Mouse (Mus musculus): ENCODE measurements around the gene Atr. TPM values are rescaled to one million over a fixed set of nuclear protein-coding genes. Genes with fewer than 3 reads are reported as not detected.
"Not testable (repeated sequence)": the region's sequence is repeated elsewhere in the genome, so short reads cannot be mapped to it uniquely, and the experiment has no call there.

Gene Atr
- polyA plus RNA-seq, 1 experiment from 2014 or later: 21.9 TPM

- Histone ChIP-seq H3K27me3 (ENCODE audit: control insufficient read depth, insufficient read depth, low read length) (no peaks in the 10 kb centered on the region), H3K36me3 (ENCODE audit: control insufficient read depth, insufficient read depth, low read length) (no peaks in the 10 kb centered on the region), H3K4me2 (replicated peaks; ENCODE audit: low read depth, low read length) (no peak overlapping the region), H3K4me3 (ENCODE audit: low read depth, low read length) (no peak overlapping the region), H3K27ac (ENCODE audit: low read depth, low read length) (no peak overlapping the region), H3K4me1 (replicated peaks; ENCODE audit: control insufficient read depth, insufficient read depth, low read length) (no peaks in the 10 kb centered on the region), H3K9me3 (ENCODE audit: control insufficient read depth, low read length) (no peaks in the 10 kb centered on the region), H3K9ac (ENCODE audit: low read depth, low read length) (no peak overlapping the region)
- ATAC-seq (ENCODE audit: low FRiP score) (no peak), DNase-seq (ENCODE audit: low spot score) (no peak)
- 98% methylated on average over 2 of the region's 2 CpGs for WGBS
These were observed 100.2 kb downstream of the Atr start for GRCm38 (mm10) chr9:95957611-95958010.

DNA sequence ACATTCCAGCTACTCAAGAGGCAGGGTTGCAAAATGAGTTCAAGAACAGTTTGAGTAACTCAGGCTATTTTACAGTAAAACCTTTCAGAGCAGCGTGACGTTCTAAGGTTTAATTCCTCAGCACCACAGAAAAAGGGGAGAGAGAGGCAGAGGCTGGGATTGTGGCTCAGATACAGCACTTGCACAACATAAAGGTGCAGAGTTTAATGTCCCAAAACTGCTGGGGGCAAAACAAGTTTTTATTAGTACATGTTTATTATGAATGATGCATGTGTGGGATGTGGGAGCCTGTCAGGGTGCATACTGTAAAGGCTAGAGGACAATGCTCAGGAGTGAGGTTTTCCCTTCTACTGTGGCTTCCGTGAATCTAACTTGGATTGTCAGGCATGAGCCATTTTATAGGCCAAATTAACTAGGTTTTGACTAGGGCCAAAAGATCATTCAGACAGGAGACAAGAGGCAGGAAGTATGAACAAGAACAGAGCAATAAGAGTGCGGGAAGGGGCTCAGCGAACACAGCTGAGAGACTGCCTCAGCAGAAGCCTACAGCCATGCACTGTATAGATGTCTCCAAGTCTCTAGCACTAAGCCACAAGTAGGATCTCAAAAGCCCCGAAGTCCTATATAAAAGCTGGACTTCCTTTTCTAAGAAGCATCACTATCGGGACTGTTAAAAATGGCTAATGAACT, 100.8 kb downstream of the Atr start:
- Histone ChIP-seq H3K4me1 (replicated peaks; ENCODE audit: control insufficient read depth, insufficient read depth, low read length) (no peaks in the 10 kb centered on the region), H3K4me3 (ENCODE audit: low read depth, low read length) (no peak overlapping the region), H3K9me3 (ENCODE audit: control insufficient read depth, low read length) (no peaks in the 10 kb centered on the region), H3K36me3 (ENCODE audit: control insufficient read depth, insufficient read depth, low read length) (no peaks in the 10 kb centered on the region), H3K4me2 (replicated peaks; ENCODE audit: low read depth, low read length) (no peak overlapping the region), H3K9ac (ENCODE audit: low read depth, low read length) (no peak overlapping the region), H3K27me3 (ENCODE audit: control insufficient read depth, insufficient read depth, low read length) (no peaks in the 10 kb centered on the region), H3K27ac (ENCODE audit: low read depth, low read length) (no peak overlapping the region)
- 93% methylated on average over 7 of the region's 7 CpGs for WGBS
- ATAC-seq (ENCODE audit: low FRiP score) (no peak), DNase-seq (ENCODE audit: low spot score) (no peak)

DNA sequence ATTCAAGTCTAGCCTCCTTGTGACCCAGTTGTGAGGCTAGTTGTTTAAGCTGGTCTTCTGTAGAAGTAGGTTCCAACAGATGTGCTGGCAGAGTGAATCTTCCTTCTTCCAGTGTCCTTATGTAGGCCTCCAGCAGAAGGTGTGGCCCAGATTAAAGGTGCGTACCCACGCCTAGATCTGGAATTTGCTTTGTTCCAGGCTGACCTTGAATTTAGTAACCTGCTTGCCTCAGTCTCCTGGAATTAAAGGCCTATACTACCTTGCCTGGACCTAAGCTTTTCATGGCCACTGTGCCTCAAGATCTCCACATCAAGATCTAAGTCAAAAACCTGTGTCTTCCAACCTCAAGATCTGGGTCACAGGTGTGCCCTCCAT, 101.3 kb downstream of the Atr start:
- not testable (repeated sequence) for H3K4me3 ChIP-seq (ENCODE audit: low read depth, low read length); H3K9ac ChIP-seq (ENCODE audit: low read depth, low read length); H3K27me3 ChIP-seq (ENCODE audit: control insufficient read depth, insufficient read depth, low read length); H3K9me3 ChIP-seq (ENCODE audit: control insufficient read depth, low read length); DNase-seq (ENCODE audit: low spot score); H3K4me1 ChIP-seq (replicated peaks; ENCODE audit: control insufficient read depth, insufficient read depth, low read length); ATAC-seq (ENCODE audit: low FRiP score); H3K27ac ChIP-seq (ENCODE audit: low read depth, low read length); H3K36me3 ChIP-seq (ENCODE audit: control insufficient read depth, insufficient read depth, low read length); H3K4me2 ChIP-seq (replicated peaks; ENCODE audit: low read depth, low read length)
- 97% methylated on average over 2 of the region's 2 CpGs for WGBS

GRCm38 (mm10) chr9:95959246-95959645, 101.8 kb downstream of the Atr start:
- no peak for DNase-seq (ENCODE audit: low spot score)
- H3K9ac ChIP-seq (ENCODE audit: low read depth, low read length): no peak overlapping the region
- no peaks in the 10 kb centered on the region for H3K36me3 ChIP-seq (ENCODE audit: control insufficient read depth, insufficient read depth, low read length)
- no peaks in the 10 kb centered on the region for H3K4me1 ChIP-seq (replicated peaks; ENCODE audit: control insufficient read depth, insufficient read depth, low read length)
- no peaks in the 10 kb centered on the region for H3K9me3 ChIP-seq (ENCODE audit: control insufficient read depth, low read length)
- H3K4me3 ChIP-seq (ENCODE audit: low read depth, low read length): no peak overlapping the region
- H3K4me2 ChIP-seq (replicated peaks; ENCODE audit: low read depth, low read length): no peak overlapping the region
- 91% methylated on average over 6 of the region's 6 CpGs for WGBS
- no peak overlapping the region for H3K27ac ChIP-seq (ENCODE audit: low read depth, low read length)
- H3K27me3 ChIP-seq (ENCODE audit: control insufficient read depth, insufficient read depth, low read length): no peaks in the 10 kb centered on the region
- ATAC-seq (ENCODE audit: low FRiP score): no peak

GRCm38 (mm10) chr9:95959732-95960428, 102.5 kb downstream of the Atr start:
- ATAC-seq (ENCODE audit: low FRiP score) (no peak), DNase-seq (ENCODE audit: low spot score) (no peak)
- Histone ChIP-seq H3K4me1 (replicated peaks; ENCODE audit: control insufficient read depth, insufficient read depth, low read length) (no peaks in the 10 kb centered on the region), H3K27me3 (ENCODE audit: control insufficient read depth, insufficient read depth, low read length) (no peaks in the 10 kb centered on the region), H3K27ac (ENCODE audit: low read depth, low read length) (no peak overlapping the region), H3K4me3 (ENCODE audit: low read depth, low read length) (no peak overlapping the region), H3K36me3 (ENCODE audit: control insufficient read depth, insufficient read depth, low read length) (no peaks in the 10 kb centered on the region), H3K9me3 (ENCODE audit: control insufficient read depth, low read length) (no peaks in the 10 kb centered on the region), H3K9ac (ENCODE audit: low read depth, low read length) (no peak overlapping the region), H3K4me2 (replicated peaks; ENCODE audit: low read depth, low read length) (no peak overlapping the region)
- 98% methylated on average over 3 of the region's 3 CpGs for WGBS

DNA sequence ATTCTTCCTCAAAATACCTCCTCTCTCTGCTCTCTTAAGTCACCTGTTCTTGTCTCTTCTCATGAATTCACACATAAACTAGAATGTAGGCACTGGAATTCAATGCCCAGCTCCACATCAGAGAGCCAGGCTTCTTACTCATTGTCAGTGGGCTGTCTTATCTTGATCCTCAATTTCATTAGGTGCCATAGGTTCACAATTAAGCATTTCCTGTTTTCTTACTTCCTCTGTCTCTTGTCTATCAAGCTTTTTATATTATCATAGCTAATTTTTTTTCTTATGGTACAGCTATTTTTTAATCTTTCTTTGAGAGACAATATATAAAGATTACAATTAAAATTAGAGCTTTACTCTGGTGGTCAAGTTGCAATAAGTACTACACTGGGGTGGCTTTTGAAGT, 103.7 kb downstream of the Atr start:
- Histone ChIP-seq H3K9me3 (ENCODE audit: control insufficient read depth, low read length) (no peaks in the 10 kb centered on the region), H3K9ac (ENCODE audit: low read depth, low read length) (no peak overlapping the region), H3K4me1 (replicated peaks; ENCODE audit: control insufficient read depth, insufficient read depth, low read length) (no peaks in the 10 kb centered on the region), H3K27ac (ENCODE audit: low read depth, low read length) (no peak overlapping the region), H3K36me3 (ENCODE audit: control insufficient read depth, insufficient read depth, low read length) (no peaks in the 10 kb centered on the region), H3K4me3 (ENCODE audit: low read depth, low read length) (no peak overlapping the region), H3K27me3 (ENCODE audit: control insufficient read depth, insufficient read depth, low read length) (no peaks in the 10 kb centered on the region), H3K4me2 (replicated peaks; ENCODE audit: low read depth, low read length) (no peak overlapping the region)
- ATAC-seq (ENCODE audit: low FRiP score) (no peak), DNase-seq (ENCODE audit: low spot score) (no peak)

- no peak overlapping the region for H3K9ac ChIP-seq (ENCODE audit: low read depth, low read length)
- H3K4me2 ChIP-seq (replicated peaks; ENCODE audit: low read depth, low read length): no peak overlapping the region
- no peaks in the 10 kb centered on the region for H3K36me3 ChIP-seq (ENCODE audit: control insufficient read depth, insufficient read depth, low read length)
- H3K4me1 ChIP-seq (replicated peaks; ENCODE audit: control insufficient read depth, insufficient read depth, low read length): no peaks in the 10 kb centered on the region
- H3K27me3 ChIP-seq (ENCODE audit: control insufficient read depth, insufficient read depth, low read length): no peaks in the 10 kb centered on the region
- no peak overlapping the region for H3K4me3 ChIP-seq (ENCODE audit: low read depth, low read length)
- no peak for DNase-seq (ENCODE audit: low spot score)
- no peak overlapping the region for H3K27ac ChIP-seq (ENCODE audit: low read depth, low read length)
- 93% methylated on average over 13 of the region's 13 CpGs for WGBS
- no peak for ATAC-seq (ENCODE audit: low FRiP score)
- no peaks in the 10 kb centered on the region for H3K9me3 ChIP-seq (ENCODE audit: control insufficient read depth, low read length)
These were observed 106.6 kb downstream of the Atr start for GRCm38 (mm10) chr9:95964037-95964436.

- ATAC-seq (ENCODE audit: low FRiP score): no peak
- WGBS: 93% methylated on average over 2 of the region's 2 CpGs
- no peaks in the 10 kb centered on the region; the same call in 1 of the 2 replicates for H3K36me3 ChIP-seq (ENCODE audit: control insufficient read depth, insufficient read depth, low read length)
These were observed 120.9 kb downstream of the Atr start for GRCm38 (mm10) chr9:95978279-95978678.

DNA sequence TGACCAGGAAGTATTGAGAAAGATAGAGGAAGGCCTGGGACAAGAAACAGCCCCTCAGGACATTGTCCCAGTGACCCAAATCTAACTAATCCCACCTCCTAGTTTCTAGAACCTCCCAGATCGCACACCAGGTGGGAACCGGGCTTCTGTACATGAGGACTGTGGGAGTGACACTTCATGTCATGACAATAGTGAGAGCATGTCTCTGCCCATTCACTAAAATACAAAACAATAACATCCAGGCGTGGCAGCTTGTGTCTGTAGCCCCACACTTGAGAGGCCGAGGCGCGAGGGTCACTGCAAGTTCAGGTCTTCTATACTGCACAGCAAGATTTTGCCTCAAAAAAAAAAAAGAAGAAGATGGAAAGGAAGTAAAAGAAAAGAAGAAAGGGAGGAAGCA, 122.5 kb downstream of the Atr start:
- 75% methylated on average over 6 of the region's 6 CpGs for WGBS
- H3K27me3 ChIP-seq (ENCODE audit: control insufficient read depth, insufficient read depth, low read length): no peaks in the 10 kb centered on the region
- H3K4me2 ChIP-seq (replicated peaks; ENCODE audit: low read depth, low read length): no peak overlapping the region
- no peak overlapping the region for H3K27ac ChIP-seq (ENCODE audit: low read depth, low read length)
- no peaks in the 10 kb centered on the region for H3K9me3 ChIP-seq (ENCODE audit: control insufficient read depth, low read length)
- H3K4me1 ChIP-seq (replicated peaks; ENCODE audit: control insufficient read depth, insufficient read depth, low read length): no peaks in the 10 kb centered on the region
- H3K9ac ChIP-seq (ENCODE audit: low read depth, low read length): no peak overlapping the region
- ATAC-seq (ENCODE audit: low FRiP score): no peak
- no peaks in the 10 kb centered on the region; the same call in 1 of the 2 replicates for H3K36me3 ChIP-seq (ENCODE audit: control insufficient read depth, insufficient read depth, low read length)
- no peak for DNase-seq (ENCODE audit: low spot score)
- H3K4me3 ChIP-seq (ENCODE audit: low read depth, low read length): no peak overlapping the region

More at GRCm38 (mm10) chr9:95978279-95978678, 120.9 kb downstream of the Atr start:
- DNase-seq (ENCODE audit: low spot score): no peak
- Histone ChIP-seq H3K27ac (ENCODE audit: low read depth, low read length) (no peak overlapping the region), H3K4me2 (replicated peaks; ENCODE audit: low read depth, low read length) (no peak overlapping the region), H3K9ac (ENCODE audit: low read depth, low read length) (no peak overlapping the region), H3K9me3 (ENCODE audit: control insufficient read depth, low read length) (no peaks in the 10 kb centered on the region), H3K4me3 (ENCODE audit: low read depth, low read length) (no peak overlapping the region), H3K4me1 (replicated peaks; ENCODE audit: control insufficient read depth, insufficient read depth, low read length) (no peaks in the 10 kb centered on the region), H3K27me3 (ENCODE audit: control insufficient read depth, insufficient read depth, low read length) (no peaks in the 10 kb centered on the region)
